Mouse (Mus musculus) right cerebral cortex, postnatal 25 days (tissue): ENCODE measurements around the gene Tmem47.

Source experiments
- DNase-seq: peaks from one replicate; pipeline ENCODE4 v3.0.0; 2022

Tmem47 gene

GRCm38 (mm10) chrX:81070210-81070803, at the start of gene Tmem47:
TSS of gene Tmem47 (plus strand) at chrX:81070698.
- peak; percentile 74 for DNase-seq

DNA sequence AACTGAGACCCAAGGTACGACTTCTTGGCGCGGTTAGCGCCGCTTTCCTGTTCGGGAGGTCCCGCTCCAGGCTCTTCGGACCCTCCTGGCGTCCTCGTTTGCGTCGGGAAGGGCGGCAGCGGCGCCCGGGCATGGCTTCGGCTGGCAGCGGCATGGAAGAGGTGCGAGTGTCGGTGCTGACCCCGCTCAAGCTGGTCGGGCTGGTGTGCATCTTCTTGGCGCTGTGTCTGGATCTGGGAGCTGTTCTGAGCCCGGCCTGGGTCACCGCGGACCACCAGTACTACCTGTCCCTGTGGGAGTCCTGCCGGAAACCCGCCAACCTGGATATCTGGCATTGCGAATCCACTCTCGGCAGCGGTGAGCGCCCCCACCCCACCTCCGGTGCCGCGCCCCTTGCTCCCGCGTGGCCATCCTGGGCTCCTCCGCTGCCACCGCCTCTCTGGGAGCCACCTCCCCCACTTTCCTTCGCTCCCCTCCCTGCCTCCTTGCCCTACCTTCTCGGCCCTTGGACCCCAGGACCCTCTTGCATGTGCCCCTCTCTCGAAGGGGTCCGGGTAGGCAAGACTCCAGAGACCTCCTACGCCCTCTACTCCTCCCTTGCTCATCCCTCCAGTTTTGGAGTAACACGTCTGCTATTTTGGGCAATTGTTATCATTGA, 435 bp downstream of the Tmem47 start:
- DNase-seq = no peak

DNA sequence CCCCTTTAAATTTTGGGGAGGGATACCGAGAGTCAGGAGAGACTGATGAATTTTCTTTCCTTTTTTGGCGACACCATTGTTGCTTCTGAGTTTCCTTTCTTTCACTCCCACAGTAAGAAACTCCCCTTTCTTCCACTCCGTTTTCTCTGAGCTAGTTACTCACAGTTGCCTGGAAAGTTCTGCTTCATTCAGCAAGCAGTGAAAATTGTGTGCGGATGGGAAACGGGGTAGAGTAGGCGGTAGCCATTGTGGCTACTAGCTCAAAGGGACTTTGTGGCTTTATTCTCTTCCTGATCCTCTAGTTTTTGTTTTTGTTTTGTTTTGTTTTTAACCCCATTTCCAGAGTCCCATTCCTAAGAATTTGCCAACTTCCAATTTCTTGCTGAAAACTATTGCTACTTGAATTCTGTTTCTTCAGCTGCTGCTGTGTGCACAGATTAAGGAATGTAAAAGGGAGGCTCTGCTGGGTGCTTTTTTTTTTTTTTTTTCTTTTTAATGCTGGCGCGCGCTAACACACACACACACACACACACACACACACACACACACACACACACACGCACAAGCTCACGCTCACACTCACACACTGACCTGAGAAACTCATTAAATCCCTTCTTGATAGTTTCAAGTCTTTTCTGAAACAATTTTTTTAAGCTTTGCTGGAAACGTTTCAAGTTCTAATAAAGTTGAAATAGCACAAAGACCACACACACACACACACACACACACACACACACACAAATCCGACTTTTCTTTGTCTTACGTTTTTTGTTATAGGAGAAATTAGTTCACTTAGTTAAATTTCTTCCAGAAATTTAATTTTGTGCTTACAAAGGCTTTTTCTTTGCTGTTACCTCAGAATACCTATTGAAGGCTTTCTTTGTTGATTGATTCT, 1.5 kb downstream of the Tmem47 start:
- no peak for DNase-seq

DNA sequence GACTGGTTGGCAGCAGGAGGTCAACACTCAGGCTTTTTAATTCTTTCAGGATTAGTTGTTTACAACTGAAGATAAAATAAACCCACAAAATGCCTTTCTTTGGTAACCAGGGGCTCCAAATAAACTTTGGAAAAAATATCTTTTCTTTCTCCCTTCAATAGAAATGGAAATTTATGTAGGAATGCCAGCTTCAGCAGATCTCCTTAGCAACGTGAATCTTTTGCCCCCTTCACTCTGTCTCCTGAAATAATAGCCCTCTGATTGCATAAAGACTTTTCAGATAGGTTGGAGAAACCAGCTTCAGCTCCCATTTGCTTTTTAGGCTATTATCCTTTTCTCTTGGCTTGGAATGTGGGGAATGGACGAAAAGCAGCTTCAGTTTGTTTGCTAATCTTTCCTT, 2.2 kb downstream of the Tmem47 start:
- no peak for DNase-seq

GRCm38 (mm10) chrX:81073834-81074233, 3.3 kb downstream of the Tmem47 start:
- DNase-seq = no peak

DNA sequence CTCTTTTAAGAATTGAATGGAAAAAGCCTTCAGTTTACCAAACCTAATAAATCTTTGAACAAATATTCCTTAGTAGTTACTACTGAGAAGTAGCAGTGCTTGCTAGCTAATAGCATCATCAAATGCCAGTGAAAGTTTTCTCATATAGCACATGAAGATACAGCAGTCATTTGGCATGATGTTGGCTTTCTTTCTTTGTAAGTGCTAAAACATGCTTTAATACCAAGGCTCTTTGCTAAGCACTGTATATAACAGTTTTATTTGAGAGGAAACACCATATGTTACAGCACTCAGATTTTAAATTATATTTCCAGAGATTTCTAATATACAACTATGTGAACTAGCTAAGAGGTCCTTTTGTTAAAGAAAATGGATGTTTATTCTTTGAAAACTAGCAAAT, 8.0 kb downstream of the Tmem47 start:
- DNase-seq = no peak

DNA sequence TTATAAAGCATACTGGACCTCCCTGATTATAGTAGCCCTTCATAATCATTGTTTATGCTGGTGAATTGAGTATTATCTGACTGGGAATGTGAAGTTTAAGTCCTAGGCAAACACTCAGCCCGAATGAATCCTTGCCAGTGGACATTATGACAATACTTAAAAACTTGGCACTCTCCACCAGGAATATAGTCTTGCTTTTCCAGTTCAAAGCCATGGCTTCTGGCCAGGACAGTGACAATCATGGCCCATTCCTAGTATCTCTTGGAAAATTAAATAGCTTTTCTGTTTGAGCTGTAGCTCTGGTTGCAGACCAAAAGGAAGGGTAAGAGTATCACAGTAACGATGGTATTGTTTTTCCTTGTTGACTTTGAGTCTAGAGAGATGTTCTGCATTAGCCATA, 10.5 kb downstream of the Tmem47 start:
- no peak for DNase-seq

- DNase-seq = no peak
Observed at GRCm38 (mm10) chrX:81085025-81085752, 14.7 kb downstream of the Tmem47 start.

GRCm38 (mm10) chrX:81147416-81147815, 76.9 kb downstream of the Tmem47 start:
- DNase-seq = no peak
